Mouse (Mus musculus) kidney, adult 2 months (tissue): ENCODE measurements around the gene Retnlb.

ENCODE experiments used
- CTCF ChIP-seq: fragments of 200-500 bp; conservative IDR thresholded peaks from 2 replicates; pipeline ENCODE4 v1.5.1; 2011; ENCODE audit warnings: low read depth, mild to moderate bottlenecking, control low read depth, low read length, moderate library complexity, mixed read lengths; ENCODE audit not compliant: insufficient read depth, insufficient read length
- POLR2A ChIP-seq: fragments of 200-500 bp; IDR thresholded peaks from one replicate; pipeline ENCODE4 v1.6.1; 2011; ENCODE audit warnings: low read depth, low read length, control low read depth

- TF ChIP-seq CTCF = no peak
- no peak for TF ChIP-seq POLR2A
These were observed 4.7 kb upstream of the Retnlb start for GRCm38 (mm10) chr16:48811881-48812436.
